Mouse (Mus musculus): ENCODE results near the gene Asrgl1. TPM values are rescaled to one million over a fixed set of nuclear protein-coding genes. Genes with fewer than 3 reads are reported as not detected.
"Not testable (repeated sequence)": the region's sequence is repeated elsewhere in the genome, so short reads cannot be mapped to it uniquely, and the experiment has no call there.

Asrgl1 gene
- polyA plus RNA-seq, 1 experiment from 2014 or later = 19.7 TPM

- H3K36me3 ChIP-seq (ENCODE audit: control insufficient read depth, insufficient read depth, low read length) = no peaks in the 10 kb centered on the region
- H3K27ac ChIP-seq (replicated peaks; ENCODE audit: low read depth, low read length) = no peak overlapping the region
- no peaks in the 10 kb centered on the region for H3K4me1 ChIP-seq (ENCODE audit: control insufficient read depth, insufficient read depth, low read length)
- no peak overlapping the region for H3K9ac ChIP-seq (ENCODE audit: low read length)
- H3K27me3 ChIP-seq (ENCODE audit: control insufficient read depth, insufficient read depth, low read length) = no peaks in the 10 kb centered on the region
- no peak overlapping the region for H3K4me2 ChIP-seq (ENCODE audit: low read depth, severe bottlenecking)
- H3K9me3 ChIP-seq (ENCODE audit: control insufficient read depth, low read length) = no peaks in the 10 kb centered on the region
- no peak for ATAC-seq (ENCODE audit: insufficient number of reproducible peaks, low FRiP score, low TSS enrichment, low read depth)
- no peak for DNase-seq (ENCODE audit: low spot score)
- WGBS = 97% methylated on average over 4 of the region's 4 CpGs
- no peak overlapping the region for H3K4me3 ChIP-seq (ENCODE audit: low read depth, low read length)
Observed at GRCm38 (mm10) chr19:9128499-9129194, 6.8 kb downstream of the Asrgl1 start.

DNA sequence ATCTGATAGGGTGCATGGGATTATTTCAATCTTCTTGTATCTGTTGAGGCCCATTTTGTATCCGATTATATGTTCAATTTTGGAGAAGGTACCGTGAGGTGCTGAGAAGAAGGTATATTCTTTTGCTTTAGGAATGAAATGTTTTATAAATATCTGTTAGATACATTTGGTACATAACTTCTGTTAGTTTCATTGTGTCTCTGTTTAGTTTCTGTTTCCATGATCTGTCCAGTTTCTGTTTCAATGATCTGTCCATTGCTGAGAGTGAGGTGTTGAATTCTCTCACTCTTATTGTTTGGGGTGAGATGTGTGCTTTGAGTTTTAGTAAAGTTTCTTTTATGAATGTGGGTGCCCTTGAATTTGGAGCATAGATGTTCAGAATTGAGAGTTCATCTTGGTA, 11.4 kb downstream of the Asrgl1 start:
- not testable (repeated sequence) for ATAC-seq (ENCODE audit: insufficient number of reproducible peaks, low FRiP score, low TSS enrichment, low read depth); H3K4me2 ChIP-seq (ENCODE audit: low read depth, severe bottlenecking); H3K9ac ChIP-seq (ENCODE audit: low read length); H3K9me3 ChIP-seq (ENCODE audit: control insufficient read depth, low read length); DNase-seq (ENCODE audit: low spot score); H3K27me3 ChIP-seq (ENCODE audit: control insufficient read depth, insufficient read depth, low read length); H3K36me3 ChIP-seq (ENCODE audit: control insufficient read depth, insufficient read depth, low read length); H3K27ac ChIP-seq (replicated peaks; ENCODE audit: low read depth, low read length); H3K4me1 ChIP-seq (ENCODE audit: control insufficient read depth, insufficient read depth, low read length); H3K4me3 ChIP-seq (ENCODE audit: low read depth, low read length)
- WGBS = 92% methylated on average over 2 of the region's 2 CpGs

DNA sequence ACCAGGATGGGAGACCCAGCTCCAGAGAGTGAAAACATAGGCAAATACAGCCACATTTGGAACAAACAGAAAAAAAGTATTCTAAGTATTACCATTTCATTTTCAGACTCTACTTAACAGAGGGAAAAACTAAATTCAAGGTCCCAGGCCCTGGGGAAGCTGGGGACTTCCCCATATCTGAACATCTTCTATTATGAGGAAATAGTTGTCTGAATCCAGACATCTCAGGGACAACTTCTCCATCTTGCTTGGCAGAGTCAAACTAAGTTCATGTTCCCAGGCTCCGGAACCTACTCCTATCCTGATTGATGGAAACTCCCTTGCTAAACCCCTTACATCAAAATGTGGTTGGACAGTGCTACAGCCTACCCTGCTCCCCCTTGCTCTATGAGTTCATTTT, 13.0 kb downstream of the Asrgl1 start:
- no peak for ATAC-seq (ENCODE audit: insufficient number of reproducible peaks, low FRiP score, low TSS enrichment, low read depth)
- Histone ChIP-seq H3K4me1 (ENCODE audit: control insufficient read depth, insufficient read depth, low read length) (no peaks in the 10 kb centered on the region), H3K27ac (replicated peaks; ENCODE audit: low read depth, low read length) (no peak overlapping the region), H3K9ac (ENCODE audit: low read length) (no peak overlapping the region), H3K36me3 (ENCODE audit: control insufficient read depth, insufficient read depth, low read length) (no peaks in the 10 kb centered on the region; the same call in 1 of the 2 replicates), H3K4me2 (ENCODE audit: low read depth, severe bottlenecking) (no peak overlapping the region), H3K9me3 (ENCODE audit: control insufficient read depth, low read length) (no peaks in the 10 kb centered on the region), H3K27me3 (ENCODE audit: control insufficient read depth, insufficient read depth, low read length) (no peaks in the 10 kb centered on the region), H3K4me3 (ENCODE audit: low read depth, low read length) (no peak overlapping the region)
- 89% methylated on average over 1 of the region's 1 CpGs for WGBS
- DNase-seq (ENCODE audit: low spot score) = peak; percentile 13

DNA sequence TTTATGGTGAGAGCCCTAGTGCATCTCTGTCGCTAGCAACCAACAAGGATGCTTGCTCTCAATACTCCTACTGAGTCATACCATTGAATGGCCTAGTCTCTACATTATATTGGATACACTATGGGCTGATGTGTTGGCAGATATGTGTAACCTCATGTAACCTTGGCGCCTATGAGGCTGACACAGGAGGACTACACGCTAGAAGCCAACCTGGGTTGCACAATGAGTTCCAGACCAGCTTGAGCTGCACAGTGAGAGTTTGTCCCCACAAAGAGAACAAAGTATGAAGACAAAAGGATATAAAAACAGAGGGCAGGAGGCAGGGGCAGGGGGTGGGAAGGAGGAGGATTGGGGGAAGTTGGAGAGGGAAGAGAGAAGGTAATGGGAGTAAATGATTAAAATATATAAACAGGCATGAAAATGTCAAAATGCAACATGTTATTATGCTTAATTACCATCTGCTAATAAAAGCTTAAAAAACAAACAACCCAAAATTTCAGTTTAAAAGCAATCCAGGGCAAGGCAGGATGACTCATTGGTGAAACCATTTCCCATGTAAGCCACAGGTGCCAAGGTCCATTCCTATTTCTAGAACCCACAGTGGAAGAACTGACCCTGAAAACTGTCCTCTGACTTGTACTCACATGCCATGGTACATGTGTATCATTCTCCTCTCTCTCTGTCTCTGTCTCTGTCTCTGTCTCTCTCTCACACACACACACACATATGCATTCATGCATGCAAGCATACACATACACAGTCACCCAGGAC, 15.6 kb downstream of the Asrgl1 start:
- Histone ChIP-seq H3K4me3 (ENCODE audit: low read depth, low read length) (no peak overlapping the region), H3K4me2 (ENCODE audit: low read depth, severe bottlenecking) (no peak overlapping the region), H3K36me3 (ENCODE audit: control insufficient read depth, insufficient read depth, low read length) (no peaks in the 10 kb centered on the region; the same call in 1 of the 2 replicates), H3K9ac (ENCODE audit: low read length) (no peak overlapping the region), H3K4me1 (ENCODE audit: control insufficient read depth, insufficient read depth, low read length) (no peaks in the 10 kb centered on the region), H3K9me3 (ENCODE audit: control insufficient read depth, low read length) (no peaks in the 10 kb centered on the region), H3K27ac (replicated peaks; ENCODE audit: low read depth, low read length) (no peak overlapping the region), H3K27me3 (ENCODE audit: control insufficient read depth, insufficient read depth, low read length) (no peaks in the 10 kb centered on the region)
- DNase-seq (ENCODE audit: low spot score) (no peak), ATAC-seq (ENCODE audit: insufficient number of reproducible peaks, low FRiP score, low TSS enrichment, low read depth) (no peak)
- WGBS = 84% methylated on average over 3 of the region's 3 CpGs

GRCm38 (mm10) chr19:9117275-9117674, 18.2 kb downstream of the Asrgl1 start:
- Histone ChIP-seq H3K4me3 (ENCODE audit: low read depth, low read length) (no peak overlapping the region), H3K4me1 (ENCODE audit: control insufficient read depth, insufficient read depth, low read length) (no peaks in the 10 kb centered on the region), H3K27ac (replicated peaks; ENCODE audit: low read depth, low read length) (no peak overlapping the region), H3K9me3 (ENCODE audit: control insufficient read depth, low read length) (no peaks in the 10 kb centered on the region), H3K4me2 (ENCODE audit: low read depth, severe bottlenecking) (no peak overlapping the region), H3K27me3 (ENCODE audit: control insufficient read depth, insufficient read depth, low read length) (no peaks in the 10 kb centered on the region), H3K36me3 (ENCODE audit: control insufficient read depth, insufficient read depth, low read length) (no peaks in the 10 kb centered on the region; the same call in 1 of the 2 replicates), H3K9ac (ENCODE audit: low read length) (no peak overlapping the region)
- ATAC-seq (ENCODE audit: insufficient number of reproducible peaks, low FRiP score, low TSS enrichment, low read depth) (no peak), DNase-seq (ENCODE audit: low spot score) (no peak)
- 89% methylated on average over 5 of the region's 5 CpGs for WGBS

GRCm38 (mm10) chr19:9116268-9116667, 19.2 kb downstream of the Asrgl1 start:
- H3K27me3 ChIP-seq (ENCODE audit: control insufficient read depth, insufficient read depth, low read length) = no peaks in the 10 kb centered on the region
- no peaks in the 10 kb centered on the region for H3K4me1 ChIP-seq (ENCODE audit: control insufficient read depth, insufficient read depth, low read length)
- no peak for ATAC-seq (ENCODE audit: insufficient number of reproducible peaks, low FRiP score, low TSS enrichment, low read depth)
- H3K9me3 ChIP-seq (ENCODE audit: control insufficient read depth, low read length) = no peaks in the 10 kb centered on the region
- no peak overlapping the region for H3K27ac ChIP-seq (replicated peaks; ENCODE audit: low read depth, low read length)
- no peak overlapping the region for H3K4me2 ChIP-seq (ENCODE audit: low read depth, severe bottlenecking)
- 89% methylated on average over 4 of the region's 4 CpGs for WGBS
- no peak for DNase-seq (ENCODE audit: low spot score)
- no peak overlapping the region for H3K9ac ChIP-seq (ENCODE audit: low read length)
- H3K36me3 ChIP-seq (ENCODE audit: control insufficient read depth, insufficient read depth, low read length) = no peaks in the 10 kb centered on the region
- no peak overlapping the region for H3K4me3 ChIP-seq (ENCODE audit: low read depth, low read length)

GRCm38 (mm10) chr19:9112043-9112442, 23.4 kb downstream of the Asrgl1 start:
- no peak overlapping the region for H3K9ac ChIP-seq (ENCODE audit: low read length)
- H3K9me3 ChIP-seq (ENCODE audit: control insufficient read depth, low read length) = no peaks in the 10 kb centered on the region
- H3K4me3 ChIP-seq (ENCODE audit: low read depth, low read length) = no peak overlapping the region
- H3K36me3 ChIP-seq (ENCODE audit: control insufficient read depth, insufficient read depth, low read length) = no peaks in the 10 kb centered on the region
- H3K27ac ChIP-seq (replicated peaks; ENCODE audit: low read depth, low read length) = no peak overlapping the region
- no peaks in the 10 kb centered on the region for H3K4me1 ChIP-seq (ENCODE audit: control insufficient read depth, insufficient read depth, low read length)
- H3K27me3 ChIP-seq (ENCODE audit: control insufficient read depth, insufficient read depth, low read length) = no peaks in the 10 kb centered on the region
- H3K4me2 ChIP-seq (ENCODE audit: low read depth, severe bottlenecking) = no peak overlapping the region
- 66% methylated on average over 8 of the region's 8 CpGs for WGBS
- ATAC-seq (ENCODE audit: insufficient number of reproducible peaks, low FRiP score, low TSS enrichment, low read depth) (no peak), DNase-seq (ENCODE audit: low spot score) (no peak)

- H3K4me1 ChIP-seq (ENCODE audit: control insufficient read depth, insufficient read depth, low read length) = no peaks in the 10 kb centered on the region; the same call in 1 of the 2 replicates
- H3K4me2 ChIP-seq (ENCODE audit: low read depth, severe bottlenecking) = no peak overlapping the region
- H3K9me3 ChIP-seq (ENCODE audit: control insufficient read depth, low read length) = no peaks in the 10 kb centered on the region
- DNase-seq (ENCODE audit: low spot score) = peak; percentile 46
- no peak overlapping the region for H3K9ac ChIP-seq (ENCODE audit: low read length)
- WGBS = 59% methylated on average over 4 of the region's 4 CpGs
- ATAC-seq (ENCODE audit: insufficient number of reproducible peaks, low FRiP score, low TSS enrichment, low read depth) = peak; percentile 72; the same call in 1 of the 2 replicates
- H3K27me3 ChIP-seq (ENCODE audit: control insufficient read depth, insufficient read depth, low read length) = no peaks in the 10 kb centered on the region
- H3K27ac ChIP-seq (replicated peaks; ENCODE audit: low read depth, low read length) = no peak overlapping the region
- H3K4me3 ChIP-seq (ENCODE audit: low read depth, low read length) = no peak overlapping the region
- H3K36me3 ChIP-seq (ENCODE audit: control insufficient read depth, insufficient read depth, low read length) = no peaks in the 10 kb centered on the region
Observed at GRCm38 (mm10) chr19:9110182-9110869, 25.1 kb downstream of the Asrgl1 start.
